ENCODE assay signal across 8 mouse cellular contexts in the genomic region with DNA sequence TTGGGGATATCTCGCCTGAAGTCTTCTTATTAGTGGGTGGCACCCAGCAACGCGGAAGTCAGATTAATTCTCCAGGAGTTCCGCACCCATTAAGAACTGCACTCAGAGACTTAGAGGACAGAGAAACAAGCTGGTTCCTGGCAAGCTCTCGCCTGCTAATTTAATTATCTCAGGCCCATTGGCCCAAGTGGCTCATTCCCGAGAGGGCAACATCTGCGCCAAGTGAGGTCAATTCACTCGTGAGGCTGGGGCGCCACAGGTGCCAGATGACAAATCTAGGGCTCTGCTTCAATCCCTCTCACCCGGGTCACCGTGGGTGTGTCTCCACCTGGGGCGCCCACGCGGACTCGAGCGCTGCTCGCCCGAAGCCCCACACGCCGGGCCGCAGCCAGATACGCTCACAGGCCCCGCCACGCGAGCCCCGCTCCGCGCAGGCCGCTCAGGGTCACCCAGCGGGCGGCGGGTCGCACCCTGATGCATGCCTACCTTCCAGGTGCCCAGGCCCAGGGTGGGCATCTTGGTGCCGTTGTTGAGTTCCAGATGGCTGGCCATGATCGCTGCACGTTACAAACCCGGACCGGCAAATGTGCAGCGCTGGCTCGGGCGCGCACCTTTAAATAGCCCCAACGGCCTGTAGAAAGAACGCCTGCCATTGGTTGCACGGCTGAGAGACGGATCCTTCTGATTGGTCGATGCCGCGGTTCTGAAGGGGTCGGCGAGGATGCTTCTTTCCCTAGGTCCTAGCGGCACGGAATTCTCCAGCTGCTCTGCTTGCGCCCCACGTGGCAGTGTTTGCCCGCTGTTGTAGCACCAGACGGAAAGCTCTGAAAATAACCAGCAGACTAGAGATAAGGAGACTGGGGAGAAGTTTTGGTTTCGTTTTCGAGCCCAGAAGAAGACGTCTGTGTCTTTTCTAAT. TPM values are rescaled to one million over a fixed set of nuclear protein-coding genes. Genes with fewer than 3 reads are reported as not detected.
A peak's percentile ranks its signal among the peaks of the same experiment; 100 is the strongest.
DNase-seq lines count a peak whose midpoint lies in the region; ATAC-seq and TF ChIP-seq lines count a peak whose summit lies in the region.

A gene (minus strand): TSS at position 625 of the 918 bp plus-strand sequence.

- peaks cover 4% of the 10 kb centered on the region; the same call in 1 of the 2 replicates for H3K36me3 ChIP-seq in heart, embryonic 12.5 days
- no peaks in the 10 kb centered on the region for H3K36me3 ChIP-seq in kidney, postnatal 0 days (ENCODE audit: insufficient read depth, low read length)
- no peaks in the 10 kb centered on the region; the same call in 1 of the 2 replicates for H3K36me3 ChIP-seq in liver, embryonic 11.5 days (ENCODE audit: control insufficient read depth, insufficient read depth, low read length)
- no peaks in the 10 kb centered on the region for H3K36me3 ChIP-seq in stomach, embryonic 14.5 days (ENCODE audit: control insufficient read depth, insufficient read depth, low read length)

- ATAC-seq in erythroid progenitor cell, adult 5-6 weeks (replicated peaks; ENCODE audit: low FRiP score, poor library complexity, severe bottlenecking), result peak; percentile 78
- peak; percentile 97 for ATAC-seq in heart, embryonic 12.5 days (ENCODE audit: insufficient number of reproducible peaks, low FRiP score)
- ATAC-seq in kidney, postnatal 0 days (replicated peaks; ENCODE audit: low FRiP score, low read depth), result peak; percentile 99
- peak; percentile 98 for ATAC-seq in liver, embryonic 11.5 days (replicated peaks; ENCODE audit: low FRiP score)
- peak; percentile 100 for ATAC-seq in stomach, embryonic 14.5 days (ENCODE audit: insufficient number of reproducible peaks, insufficient read depth, low FRiP score, low read depth)

- H3K4me1 ChIP-seq in heart, embryonic 12.5 days (replicated peaks), result peaks cover 12% of the 10 kb centered on the region
- H3K4me1 ChIP-seq in kidney, postnatal 0 days (replicated peaks; ENCODE audit: insufficient read depth, low read length), result no peaks in the 10 kb centered on the region
- H3K4me1 ChIP-seq in liver, embryonic 11.5 days (replicated peaks; ENCODE audit: control insufficient read depth, insufficient read depth, low read length), result peaks cover 3% of the 10 kb centered on the region; the same call in 1 of the 2 replicates
- peaks cover 3% of the 10 kb centered on the region; the same call in 1 of the 2 replicates for H3K4me1 ChIP-seq in stomach, embryonic 14.5 days (ENCODE audit: control insufficient read depth, insufficient read depth, low read length)

- no peaks in the 10 kb centered on the region for H3K9me3 ChIP-seq in heart, embryonic 12.5 days (replicated peaks)
- H3K9me3 ChIP-seq in kidney, postnatal 0 days (replicated peaks; ENCODE audit: low read length), result no peaks in the 10 kb centered on the region
- no peaks in the 10 kb centered on the region for H3K9me3 ChIP-seq in liver, embryonic 11.5 days (ENCODE audit: control insufficient read depth, low read length)
- H3K9me3 ChIP-seq in stomach, embryonic 14.5 days (ENCODE audit: control insufficient read depth, low read depth, low read length), result no peaks in the 10 kb centered on the region

- peak within 1 kb of the TSS; percentile 87 for H3K9ac ChIP-seq in heart, embryonic 12.5 days
- H3K9ac ChIP-seq in kidney, postnatal 0 days (ENCODE audit: low read depth, low read length), result peak within 1 kb of the TSS; percentile 67
- peak within 1 kb of the TSS; percentile 71 for H3K9ac ChIP-seq in liver, embryonic 11.5 days (ENCODE audit: low read depth, low read length)
- peak within 1 kb of the TSS; percentile 58 for H3K9ac ChIP-seq in stomach, embryonic 14.5 days (replicated peaks; ENCODE audit: low read depth, low read length)

- peak within 1 kb of the TSS; percentile 92 for H3K4me2 ChIP-seq in heart, embryonic 12.5 days
- peak within 1 kb of the TSS; percentile 82 for H3K4me2 ChIP-seq in kidney, postnatal 0 days (ENCODE audit: low read length)
- H3K4me2 ChIP-seq in liver, embryonic 11.5 days, result peak within 1 kb of the TSS; percentile 92
- H3K4me2 ChIP-seq in stomach, embryonic 14.5 days (replicated peaks; ENCODE audit: low read depth, low read length), result peak within 1 kb of the TSS; percentile 90

- peak within 1 kb of the TSS; percentile 82 for H3K27ac ChIP-seq in heart, embryonic 12.5 days (ENCODE audit: poor library complexity, severe bottlenecking)
- H3K27ac ChIP-seq in kidney, postnatal 0 days, result 0 out of 2 replicates have a peak within 1 kb of the TSS, but pooled peaks have one; percentile 19
- peak within 1 kb of the TSS; percentile 50 for H3K27ac ChIP-seq in liver, embryonic 11.5 days (ENCODE audit: low read depth, low read length)
- no peak within 1 kb of the TSS for H3K27ac ChIP-seq in stomach, embryonic 14.5 days (ENCODE audit: low read length)

- peak; percentile 54 for TF ChIP-seq CTCF in kidney, postnatal 0 days (IDR thresholded peaks at IDR 0.05; ENCODE audit: low read depth)

- under 1% methylated on average over 60 of the region's 60 CpGs for WGBS in heart, embryonic 12.5 days
- under 1% methylated on average over 60 of the region's 60 CpGs for WGBS in kidney, postnatal 0 days
- WGBS in liver, embryonic 11.5 days, result under 1% methylated on average over 60 of the region's 60 CpGs
- 1% methylated on average over 60 of the region's 60 CpGs for WGBS in stomach, embryonic 14.5 days

- no peaks in the 10 kb centered on the region for H3K27me3 ChIP-seq in heart, embryonic 12.5 days (replicated peaks)
- H3K27me3 ChIP-seq in kidney, postnatal 0 days (ENCODE audit: insufficient read depth, low read length), result no peaks in the 10 kb centered on the region
- no peaks in the 10 kb centered on the region for H3K27me3 ChIP-seq in liver, embryonic 11.5 days (replicated peaks; ENCODE audit: control insufficient read depth, insufficient read depth, low read length)
- H3K27me3 ChIP-seq in stomach, embryonic 14.5 days (ENCODE audit: control insufficient read depth, insufficient read depth, low read length), result no peaks in the 10 kb centered on the region

- DNase-seq in CD4-positive helper T cell, adult 2 months (ENCODE audit: low read depth, low spot score), result peak; percentile 95
- DNase-seq in brain, embryonic 18.5 days (ENCODE audit: low read depth, low spot score), result peak; percentile 86
- DNase-seq in kidney, postnatal 0 days (ENCODE audit: low spot score), result peak; percentile 99
- peak; percentile 86 for DNase-seq in liver, embryonic 11.5 days (ENCODE audit: low spot score)
- peak; percentile 95 for DNase-seq in naive thymus-derived CD4-positive, alpha-beta T cell, adult 2 months (ENCODE audit: low read depth)

- peak within 1 kb of the TSS; percentile 90 for H3K4me3 ChIP-seq in heart, embryonic 12.5 days
- peak within 1 kb of the TSS; percentile 65 for H3K4me3 ChIP-seq in kidney, postnatal 0 days (replicated peaks; ENCODE audit: low read depth, low read length)
- H3K4me3 ChIP-seq in liver, embryonic 11.5 days (ENCODE audit: low read depth, low read length), result peak within 1 kb of the TSS; percentile 77
- peak within 1 kb of the TSS; percentile 63 for H3K4me3 ChIP-seq in stomach, embryonic 14.5 days (ENCODE audit: low read depth, low read length)

RNA-seq across cellular contexts. Expression of the gene that starts here (rescaled TPM):
- total RNA-seq in erythroid progenitor cell, adult 5-6 weeks (2015; ENCODE audit: low replicate concordance), result 33.2 and 46.9 TPM in 2 replicates
- 12.5 and 16.8 TPM in 2 replicates for total RNA-seq in erythroid progenitor cell, adult 5-6 weeks (2017; ENCODE audit: low replicate concordance)
- 176 and 177 TPM in 2 replicates for polyA plus RNA-seq in heart, embryonic 12.5 days (2016; fragmentation: Nextera tagmentation; extraction: Ambion mirVana)
- 347 and 438 TPM in 2 replicates for polyA plus RNA-seq in kidney, postnatal 0 days (2015; fragmentation: Nextera tagmentation; extraction: Ambion mirVana)
- polyA plus RNA-seq in liver, embryonic 11.5 days (2014; fragmentation: Nextera tagmentation; extraction: Ambion mirVana), result 131 and 132 TPM in 2 replicates
- polyA plus RNA-seq in stomach, embryonic 14.5 days (2014; fragmentation: Nextera tagmentation; extraction: Ambion mirVana), result 130 and 134 TPM in 2 replicates
